Mouse (Mus musculus) limb, embryonic 13.5 days (tissue): ENCODE results near the gene Ctr9. TPM values are rescaled to one million over a fixed set of nuclear protein-coding genes. Genes with fewer than 3 reads are reported as not detected.

Experiments
- ATAC-seq: fragments of 200-750 bp; cut with Nextera tagmentation; 2 replicates; pipeline ENCODE4 v1.8.0; 2017; ENCODE audit warnings: low read depth, moderate number of reproducible peaks, moderate TSS enrichment; ENCODE audit not compliant: low FRiP score
- H3K27ac ChIP-seq: fragments of 300-500 bp; sonication (generic); 2 replicates; pipeline ENCODE4 v1.5.1; 2015; ENCODE audit warnings: inconsistent platforms, mild to moderate bottlenecking, moderate library complexity
- H3K27me3 ChIP-seq: fragments of 300-500 bp; sonication (generic); 2 replicates; pipeline ENCODE4 v1.6.1; 2015; ENCODE audit warnings: mild to moderate bottlenecking, inconsistent platforms
- H3K36me3 ChIP-seq: fragments of 300-500 bp; sonication (generic); 2 replicates; pipeline ENCODE4 v1.6.1; 2015; ENCODE audit warnings: inconsistent platforms, mild to moderate bottlenecking, moderate library complexity
- H3K4me1 ChIP-seq: fragments of 300-500 bp; sonication (generic); 2 replicates; pipeline ENCODE4 v1.6.1; 2015; ENCODE audit warnings: inconsistent platforms
- H3K4me2 ChIP-seq: fragments of 300-500 bp; sonication (generic); replicated peaks from 2 replicates; pipeline ENCODE4 v1.6.1; 2015; ENCODE audit warnings: inconsistent platforms, mild to moderate bottlenecking, moderate library complexity
- H3K4me3 ChIP-seq: fragments of 300-500 bp; sonication (generic); 2 replicates; pipeline ENCODE4 v1.5.1; 2015; ENCODE audit warnings: moderate library complexity, mild to moderate bottlenecking, inconsistent platforms
- H3K9ac ChIP-seq: fragments of 300-500 bp; sonication (generic); 2 replicates; pipeline ENCODE4 v1.6.1; 2015; ENCODE audit warnings: mild to moderate bottlenecking, inconsistent platforms
- H3K9me3 ChIP-seq: fragments of 300-500 bp; sonication (generic); 2 replicates; pipeline ENCODE4 v1.6.1; 2016; ENCODE audit warnings: inconsistent platforms
- WGBS: fragments of 180-500 bp; shearing (Covaris S2); methylation state at CpG from one replicate; pipeline ENCODE4 v1.1.7; 2015; 5-methylcytosine and 5-hydroxymethylcytosine counted together
- polyA plus RNA-seq: library from polyadenylated mRNA; unstranded; fragments of >200 nt; fragmentation: Nextera tagmentation; extraction: Ambion mirVana; gene quantifications from 2 replicates; pipeline ENCODE4 v1.2.1, GENCODE M21; 2015

Ctr9 gene
- polyA plus RNA-seq, 1 experiment from 2014 or later, result 90.8 TPM

DNA sequence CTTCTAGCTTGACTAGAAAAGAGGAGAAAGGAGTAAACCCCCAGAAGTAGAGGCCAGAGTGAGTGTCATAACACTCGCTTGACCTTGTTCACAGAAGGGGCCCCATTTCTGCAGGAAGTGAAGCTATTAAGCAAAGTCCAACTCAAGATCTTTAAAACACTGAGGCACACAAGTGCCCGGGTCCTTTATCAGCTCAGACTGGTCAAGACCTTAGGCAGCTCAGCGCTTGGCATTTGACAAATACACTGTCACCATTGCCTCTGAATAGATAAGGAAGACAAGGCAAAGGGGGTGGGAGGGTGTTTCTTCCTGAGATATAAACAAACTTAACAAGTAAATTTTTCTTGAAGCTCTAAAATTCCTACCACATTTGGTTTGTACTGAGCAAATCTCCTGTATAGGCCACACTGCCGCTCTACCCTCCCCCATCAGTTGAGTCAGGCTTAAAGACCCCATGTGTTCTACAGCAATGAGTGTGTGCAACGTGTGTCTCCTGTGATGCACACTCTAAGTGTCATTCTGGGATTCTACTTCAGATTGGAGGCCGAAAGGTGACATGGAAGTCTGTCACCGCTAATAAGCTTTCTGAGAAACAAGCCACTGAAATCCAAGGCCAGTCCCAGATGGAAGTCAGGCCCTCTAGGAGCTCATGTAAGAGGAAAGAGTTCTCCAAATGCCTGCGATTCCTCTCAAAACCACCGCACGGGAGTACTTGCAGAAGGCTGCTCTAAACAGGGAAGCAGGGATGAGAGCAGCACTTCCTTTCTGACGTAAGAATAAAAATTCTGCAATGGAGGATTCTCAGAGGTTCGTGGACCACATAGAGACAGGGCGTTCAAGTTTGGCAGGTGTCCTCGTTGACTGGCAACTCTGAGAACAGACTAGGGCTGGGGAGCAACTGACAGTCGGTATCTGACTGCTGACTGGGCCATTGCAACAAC lies 29.6 kb upstream of the Ctr9 start:
- Histone ChIP-seq H3K4me1 (no peaks in the 10 kb centered on the region), H3K9me3 (no peaks in the 10 kb centered on the region), H3K27me3 (no peaks in the 10 kb centered on the region), H3K4me3 (no peak overlapping the region), H3K36me3 (no peaks in the 10 kb centered on the region), H3K27ac (no peak overlapping the region), H3K4me2 (no peak overlapping the region), H3K9ac (no peak overlapping the region)
- 81% methylated on average over 15 of the region's 15 CpGs for WGBS
- no peak for ATAC-seq

DNA sequence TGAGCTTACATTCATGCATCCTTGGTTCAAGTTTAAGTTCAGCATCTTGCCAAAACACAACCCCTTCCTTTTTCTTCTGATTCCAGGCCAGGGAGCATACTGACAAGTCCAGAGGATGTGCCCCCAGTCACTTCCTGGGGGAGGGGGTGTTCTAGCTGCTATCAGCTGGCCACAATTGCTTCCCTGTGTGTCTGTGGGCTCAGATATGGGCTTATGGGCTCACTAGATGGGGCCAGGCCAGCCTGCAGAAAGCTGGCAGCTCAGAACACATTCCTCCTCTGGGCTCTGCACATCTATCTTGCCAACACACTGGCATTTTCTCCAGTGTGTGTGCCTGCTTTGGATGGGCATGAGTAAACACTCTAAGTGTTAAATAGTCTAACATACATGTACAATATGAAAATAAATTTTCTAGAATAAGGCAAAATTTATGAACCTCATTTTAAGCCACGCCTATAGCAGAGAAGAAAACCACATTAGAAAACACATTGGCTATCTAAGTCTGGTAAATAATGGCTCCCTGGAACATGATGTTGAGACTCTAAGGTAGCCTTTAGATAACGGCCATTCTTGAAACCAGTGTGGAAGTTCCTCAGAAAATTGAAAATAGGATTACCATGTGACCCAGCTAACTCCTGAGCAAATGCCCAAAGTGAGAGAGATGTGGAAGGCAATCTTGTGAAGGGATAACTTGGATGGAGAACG lies 24.5 kb upstream of the Ctr9 start:
- Histone ChIP-seq H3K4me1 (no peaks in the 10 kb centered on the region), H3K27me3 (no peaks in the 10 kb centered on the region), H3K4me3 (no peak overlapping the region), H3K27ac (no peak overlapping the region), H3K9ac (no peak overlapping the region), H3K9me3 (no peaks in the 10 kb centered on the region), H3K4me2 (no peak overlapping the region), H3K36me3 (no peaks in the 10 kb centered on the region)
- 87% methylated on average over 3 of the region's 3 CpGs for WGBS
- no peak for ATAC-seq

DNA sequence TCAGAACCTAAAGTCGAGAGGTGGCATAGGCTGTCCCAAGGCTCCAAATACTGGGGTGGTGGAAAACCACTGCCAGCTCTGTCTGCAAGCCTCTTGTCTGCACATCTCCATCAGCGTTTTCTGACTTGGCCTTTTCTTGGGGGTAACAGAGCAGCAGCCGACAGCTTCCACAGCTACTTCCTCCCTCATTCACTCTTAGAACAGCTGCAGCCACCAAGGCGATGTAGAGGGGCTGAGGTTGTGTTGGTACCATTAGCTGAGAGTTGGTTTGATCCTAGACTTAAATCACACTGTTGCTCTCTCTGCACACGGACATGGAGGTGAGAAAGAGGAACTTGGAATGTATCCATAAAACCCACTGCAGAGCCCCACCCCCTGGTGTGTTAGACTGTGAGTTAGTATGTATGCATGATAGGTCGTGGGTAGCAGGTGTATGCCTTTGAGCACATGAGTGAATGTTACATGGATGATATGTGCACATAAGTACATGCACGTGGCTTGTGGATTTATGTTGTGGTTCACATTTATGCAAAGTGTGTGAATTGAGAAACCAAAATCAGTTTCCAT lies 14.6 kb upstream of the Ctr9 start:
- Histone ChIP-seq H3K9me3 (no peaks in the 10 kb centered on the region), H3K4me2 (no peak overlapping the region), H3K9ac (no peak overlapping the region), H3K27ac (no peak overlapping the region), H3K4me1 (no peaks in the 10 kb centered on the region), H3K4me3 (no peak overlapping the region), H3K27me3 (no peaks in the 10 kb centered on the region), H3K36me3 (no peaks in the 10 kb centered on the region)
- ATAC-seq, result no peak
- WGBS, result 72% methylated on average over 7 of the region's 7 CpGs

DNA sequence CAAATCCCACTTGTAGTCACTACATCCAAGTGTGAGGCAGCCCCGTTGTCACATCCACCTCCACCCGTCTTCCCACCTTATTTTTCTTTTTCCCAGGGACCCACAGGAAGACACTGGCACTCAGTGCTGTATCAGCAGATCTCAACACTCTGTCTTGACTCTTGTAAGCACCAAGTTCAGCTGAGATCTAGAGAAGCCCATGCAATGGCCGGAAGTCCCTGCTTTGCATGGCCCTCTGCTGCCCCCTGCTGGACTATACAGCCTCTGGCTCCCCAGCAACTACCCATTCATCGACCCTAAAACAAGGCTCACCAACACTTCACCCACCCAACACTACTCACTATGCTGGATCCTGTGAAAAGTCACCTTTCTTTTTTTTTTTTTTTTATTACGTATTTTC lies 13.9 kb upstream of the Ctr9 start:
- Histone ChIP-seq H3K9ac (no peak overlapping the region), H3K36me3 (no peaks in the 10 kb centered on the region), H3K4me1 (no peaks in the 10 kb centered on the region), H3K9me3 (no peaks in the 10 kb centered on the region), H3K4me2 (no peak overlapping the region), H3K27ac (no peak overlapping the region), H3K27me3 (no peaks in the 10 kb centered on the region), H3K4me3 (no peak overlapping the region)
- 25% methylated on average over 5 of the region's 5 CpGs for WGBS
- peak; percentile 80 for ATAC-seq

DNA sequence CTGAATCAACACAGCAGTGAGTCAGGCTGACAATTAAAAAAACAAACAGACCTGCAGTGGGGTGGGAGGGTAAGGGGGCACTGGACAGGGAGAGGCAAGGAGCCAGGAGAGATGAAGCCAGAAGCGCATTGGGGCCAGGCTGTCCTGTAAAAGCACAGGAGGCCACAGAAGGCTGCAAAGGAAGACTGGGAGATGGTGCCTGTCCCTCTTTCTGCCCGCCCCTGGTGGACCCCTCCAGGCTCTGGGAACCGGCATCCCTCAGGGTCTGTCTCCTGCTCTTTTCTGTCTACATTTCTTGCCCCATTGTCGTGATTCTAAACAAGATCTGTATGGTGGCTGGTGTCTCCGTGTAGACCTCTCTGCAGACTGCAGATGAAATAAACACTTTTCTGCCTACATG lies 13.0 kb upstream of the Ctr9 start:
- Histone ChIP-seq H3K4me2 (no peak overlapping the region), H3K9ac (no peak overlapping the region), H3K9me3 (no peaks in the 10 kb centered on the region), H3K27ac (no peak overlapping the region), H3K4me3 (no peak overlapping the region), H3K36me3 (no peaks in the 10 kb centered on the region), H3K27me3 (no peaks in the 10 kb centered on the region), H3K4me1 (no peaks in the 10 kb centered on the region)
- WGBS, result 79% methylated on average over 5 of the region's 5 CpGs
- no peak for ATAC-seq

DNA sequence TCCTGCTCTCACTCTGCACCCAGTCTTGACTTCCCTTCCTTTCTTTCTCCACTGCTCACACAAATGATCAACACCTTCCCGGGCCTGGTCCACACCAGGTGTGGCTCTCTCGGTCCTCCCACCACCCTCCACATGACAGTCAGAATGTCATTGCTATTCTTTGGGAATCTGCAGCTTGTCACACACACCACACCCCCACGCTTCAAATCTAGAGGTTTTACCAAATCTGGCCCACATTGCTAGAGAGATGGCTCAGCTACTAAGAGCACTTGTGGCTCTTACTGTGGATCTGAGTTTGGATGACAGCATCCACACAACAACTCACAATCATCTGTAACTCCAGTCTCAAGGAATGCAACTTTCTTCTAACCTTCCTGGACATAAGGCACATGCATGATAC lies 11.8 kb upstream of the Ctr9 start:
- H3K4me1 ChIP-seq, result no peaks in the 10 kb centered on the region
- H3K9me3 ChIP-seq, result no peaks in the 10 kb centered on the region
- H3K27me3 ChIP-seq, result no peaks in the 10 kb centered on the region
- H3K4me3 ChIP-seq, result no peak overlapping the region
- H3K27ac ChIP-seq, result no peak overlapping the region
- ATAC-seq, result no peak
- H3K9ac ChIP-seq, result no peak overlapping the region
- H3K36me3 ChIP-seq, result no peaks in the 10 kb centered on the region
- 72% methylated on average over 3 of the region's 3 CpGs for WGBS
- H3K4me2 ChIP-seq, result no peak overlapping the region

DNA sequence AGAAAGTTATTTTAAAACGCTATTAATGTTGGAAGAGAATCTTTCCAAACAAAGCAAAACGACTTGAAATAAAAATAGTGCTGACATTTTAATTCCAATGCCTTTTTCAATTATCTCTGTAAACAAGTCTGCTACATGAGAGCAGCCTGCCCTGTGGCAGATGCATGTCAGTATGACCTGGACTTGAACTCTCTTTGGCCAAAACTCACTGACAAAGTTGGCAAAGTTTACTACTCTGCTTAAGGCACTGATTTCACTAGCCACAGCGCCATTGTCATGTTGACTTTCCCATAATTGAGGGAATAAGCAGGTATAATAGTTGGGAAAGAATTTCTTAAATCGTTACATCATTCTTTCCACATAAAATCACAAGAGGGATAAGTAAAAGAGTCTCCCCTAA lies 7.9 kb upstream of the Ctr9 start:
- Histone ChIP-seq H3K9ac (no peak overlapping the region), H3K4me2 (no peak overlapping the region), H3K36me3 (no peaks in the 10 kb centered on the region), H3K4me1 (peaks cover 9% of the 10 kb centered on the region; the same call in 1 of the 2 replicates), H3K9me3 (no peaks in the 10 kb centered on the region), H3K4me3 (no peak overlapping the region), H3K27me3 (no peaks in the 10 kb centered on the region), H3K27ac (no peak overlapping the region)
- ATAC-seq, result no peak
- 72% methylated on average over 4 of the region's 4 CpGs for WGBS

DNA sequence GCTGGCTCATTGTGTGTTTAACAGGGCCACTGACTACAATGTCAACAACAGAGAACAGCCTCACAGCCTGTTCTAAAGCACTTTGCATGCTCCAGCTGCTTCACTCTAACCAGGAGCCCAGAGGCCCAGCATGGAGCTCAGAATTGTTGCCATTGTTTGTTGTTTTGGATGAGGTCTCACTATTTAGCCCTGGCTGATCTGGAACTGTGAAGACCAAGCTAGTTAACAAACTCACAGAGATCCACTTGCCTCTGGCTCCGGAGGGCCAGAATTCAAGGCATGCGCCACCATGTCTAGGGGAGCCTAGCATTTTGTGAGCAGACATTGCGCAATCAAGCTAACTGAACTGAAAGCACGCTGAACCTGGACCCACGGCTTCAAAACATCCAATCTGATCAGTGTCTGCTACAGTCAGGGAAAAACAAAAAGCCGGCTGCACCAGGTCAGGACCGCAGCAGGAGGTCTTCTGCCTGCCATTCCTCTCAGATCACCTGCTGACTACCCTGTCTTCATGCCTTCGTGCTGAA lies 4.6 kb upstream of the Ctr9 start:
- Histone ChIP-seq H3K4me1 (peaks cover 9% of the 10 kb centered on the region; the same call in 1 of the 2 replicates), H3K36me3 (no peaks in the 10 kb centered on the region), H3K4me2 (no peak overlapping the region), H3K9ac (0 out of 2 replicates have a peak overlapping the region, but pooled peaks have one; percentile 25), H3K9me3 (no peaks in the 10 kb centered on the region), H3K27ac (no peak overlapping the region), H3K27me3 (no peaks in the 10 kb centered on the region), H3K4me3 (no peak overlapping the region)
- WGBS, result 42% methylated on average over 8 of the region's 8 CpGs
- ATAC-seq, result no peak

DNA sequence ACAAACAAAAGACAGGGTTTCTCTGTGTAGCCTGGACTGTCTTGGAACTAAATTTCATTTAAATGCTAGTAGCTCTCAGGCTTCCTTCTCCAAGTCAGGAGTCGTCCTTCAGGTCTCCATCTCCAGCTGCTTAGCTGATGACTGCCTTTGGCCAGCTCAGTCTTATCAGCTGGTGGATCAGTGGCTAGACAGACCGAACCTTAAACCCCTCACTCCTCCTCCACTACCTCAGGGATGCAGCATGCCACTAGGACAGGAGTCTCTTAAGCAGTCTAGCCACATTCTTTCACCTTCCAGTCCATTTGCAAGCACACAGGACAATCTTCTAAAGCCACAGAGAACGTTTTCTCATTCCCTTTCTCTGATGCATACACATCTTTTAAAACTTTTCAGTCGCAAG lies 3.8 kb upstream of the Ctr9 start:
- Histone ChIP-seq H3K4me3 (no peak overlapping the region), H3K9ac (no peak overlapping the region), H3K9me3 (no peaks in the 10 kb centered on the region), H3K4me2 (no peak overlapping the region), H3K4me1 (peaks cover 15% of the 10 kb centered on the region), H3K27ac (no peak overlapping the region), H3K36me3 (no peaks in the 10 kb centered on the region), H3K27me3 (no peaks in the 10 kb centered on the region)
- WGBS, result 60% methylated on average over 4 of the region's 4 CpGs
- ATAC-seq, result no peak

DNA sequence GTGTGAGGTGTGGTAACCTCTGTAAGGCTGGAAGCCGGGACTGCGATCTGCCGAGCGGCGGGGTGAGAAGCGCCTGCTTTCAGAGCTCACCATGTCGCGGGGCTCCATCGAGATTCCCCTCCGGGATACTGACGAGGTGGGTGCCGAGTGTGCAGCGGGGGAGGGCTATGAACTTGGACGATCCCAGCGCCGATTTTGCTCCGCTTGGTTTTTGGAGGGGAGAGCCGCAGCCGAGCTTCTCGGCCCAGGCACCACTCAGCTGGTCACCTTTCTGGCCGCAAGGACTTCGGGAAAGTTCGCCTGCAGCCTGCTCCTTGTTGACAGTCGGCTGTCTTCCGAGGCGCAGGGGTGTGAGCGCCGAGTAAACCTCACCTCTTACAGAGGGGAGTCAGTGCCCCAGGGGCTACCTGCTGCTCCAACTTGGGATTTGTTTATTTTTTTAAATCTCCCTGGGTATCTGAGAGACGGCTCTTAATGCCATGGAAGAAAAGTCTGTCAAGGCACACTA lies 349 bp downstream of the Ctr9 start:
- no peaks in the 10 kb centered on the region for H3K27me3 ChIP-seq
- peak overlapping the region; percentile 84 for H3K4me2 ChIP-seq
- peaks cover 28% of the 10 kb centered on the region for H3K36me3 ChIP-seq
- no peaks in the 10 kb centered on the region for H3K9me3 ChIP-seq
- peaks cover 15% of the 10 kb centered on the region for H3K4me1 ChIP-seq
- peak; percentile 57 for ATAC-seq
- under 1% methylated on average over 29 of the region's 29 CpGs for WGBS
- peak overlapping the region; percentile 79 for H3K9ac ChIP-seq
- peak overlapping the region; percentile 75 for H3K4me3 ChIP-seq
- H3K27ac ChIP-seq, result peak overlapping the region; percentile 85

DNA sequence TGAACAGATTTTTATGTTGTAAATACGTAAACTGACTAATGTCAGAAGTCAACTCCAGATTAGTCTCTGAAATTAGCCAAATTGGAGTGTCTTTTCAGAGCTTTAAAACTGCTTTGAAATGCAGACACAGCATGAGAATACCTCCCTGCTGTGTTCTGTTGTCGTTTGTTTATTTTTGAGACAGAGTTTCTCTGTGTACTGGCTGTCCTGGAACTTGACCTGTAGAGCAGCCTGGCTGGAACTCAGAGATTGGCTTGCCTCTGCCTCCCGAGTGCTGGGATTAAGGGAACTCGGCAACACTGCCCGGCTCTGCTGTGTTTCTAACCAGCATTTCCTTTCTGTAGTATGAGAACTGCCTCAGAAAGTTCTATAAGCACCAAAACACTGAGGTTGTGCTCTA lies 20.2 kb downstream of the Ctr9 start:
- Histone ChIP-seq H3K36me3 (peaks cover 98% of the 10 kb centered on the region), H3K27ac (no peak overlapping the region), H3K4me2 (no peak overlapping the region), H3K4me3 (no peak overlapping the region), H3K9ac (no peak overlapping the region), H3K4me1 (no peaks in the 10 kb centered on the region), H3K27me3 (no peaks in the 10 kb centered on the region), H3K9me3 (no peaks in the 10 kb centered on the region)
- no peak for ATAC-seq
- 85% methylated on average over 5 of the region's 5 CpGs for WGBS
